Mouse (Mus musculus): ENCODE data around the gene Rap1gds1. TPM values are rescaled to one million over a fixed set of nuclear protein-coding genes. Genes with fewer than 3 reads are reported as not detected.

Gene Rap1gds1
- polyA plus RNA-seq, 1 experiment from 2014 or later = 14.8 TPM

DNA sequence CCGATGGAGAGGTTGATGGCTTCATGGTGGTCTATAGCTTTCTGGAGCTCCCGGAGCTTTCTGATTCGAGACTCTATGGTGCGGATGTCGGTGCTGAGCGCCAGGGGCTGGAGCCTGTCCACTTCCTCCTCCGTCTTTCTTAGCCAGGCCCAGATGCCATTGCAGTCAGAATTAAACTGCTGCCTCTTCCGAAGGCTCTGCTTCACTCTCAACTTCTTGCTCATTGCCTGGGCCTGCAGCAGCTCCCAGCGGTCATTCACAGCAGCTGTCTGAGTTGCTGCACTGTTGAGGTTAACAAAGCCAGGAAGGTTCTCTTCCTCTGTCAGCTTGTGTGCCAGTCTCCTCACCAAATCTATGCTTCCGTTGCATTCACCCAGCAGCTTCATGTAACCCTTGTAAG, 137.8 kb downstream of the Rap1gds1 start:
- WGBS (ENCODE audit: insufficient replicate concordance) = 78% methylated on average over 10 of the region's 10 CpGs
- no peaks in the 10 kb centered on the region; the same call in 1 of the 2 replicates for H3K36me3 ChIP-seq (ENCODE audit: control insufficient read depth, insufficient read depth)
- no peaks in the 10 kb centered on the region for H3K9me3 ChIP-seq (replicated peaks; ENCODE audit: control insufficient read depth, low read length)
- H3K4me3 ChIP-seq (ENCODE audit: low read depth, low read length) = no peak overlapping the region
- no peaks in the 10 kb centered on the region for H3K27me3 ChIP-seq (ENCODE audit: control insufficient read depth, insufficient read depth, low read depth, low read length)
- no peak overlapping the region for H3K4me2 ChIP-seq (ENCODE audit: low read depth, low read length)
- no peaks in the 10 kb centered on the region for H3K4me1 ChIP-seq (ENCODE audit: control insufficient read depth, low read depth, low read length)
- H3K27ac ChIP-seq (ENCODE audit: low read length) = no peak overlapping the region
- no peak for ATAC-seq (ENCODE audit: low read depth)
- no peak overlapping the region for H3K9ac ChIP-seq (ENCODE audit: low read depth, low read length)

DNA sequence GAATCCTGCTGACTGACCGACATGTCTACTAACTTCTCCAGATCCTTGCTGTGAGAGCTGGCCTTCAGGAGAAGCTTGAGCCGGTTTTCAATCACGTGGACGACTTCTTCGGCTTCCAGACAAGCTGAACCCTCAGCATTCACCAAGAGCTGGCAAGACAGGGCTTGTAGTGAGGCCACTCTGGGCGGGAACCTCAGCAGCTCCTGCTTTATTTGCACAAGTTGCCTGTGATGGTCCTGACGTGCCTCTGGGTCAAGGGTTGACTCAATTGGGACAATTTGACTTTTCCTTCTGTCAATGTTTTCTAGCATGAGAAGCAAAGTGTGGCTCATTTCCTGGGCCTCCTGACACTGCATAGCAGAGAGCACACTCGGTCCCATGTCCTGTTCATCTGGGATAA, 138.2 kb downstream of the Rap1gds1 start:
- H3K9me3 ChIP-seq (replicated peaks; ENCODE audit: control insufficient read depth, low read length) = no peaks in the 10 kb centered on the region
- peak; percentile 51 for ATAC-seq (ENCODE audit: low read depth)
- H3K27me3 ChIP-seq (ENCODE audit: control insufficient read depth, insufficient read depth, low read depth, low read length) = no peaks in the 10 kb centered on the region
- H3K4me2 ChIP-seq (ENCODE audit: low read depth, low read length) = no peak overlapping the region
- no peaks in the 10 kb centered on the region; the same call in 1 of the 2 replicates for H3K36me3 ChIP-seq (ENCODE audit: control insufficient read depth, insufficient read depth)
- no peak overlapping the region for H3K4me3 ChIP-seq (ENCODE audit: low read depth, low read length)
- no peak overlapping the region for H3K9ac ChIP-seq (ENCODE audit: low read depth, low read length)
- no peak overlapping the region for H3K27ac ChIP-seq (ENCODE audit: low read length)
- H3K4me1 ChIP-seq (ENCODE audit: control insufficient read depth, low read depth, low read length) = no peaks in the 10 kb centered on the region
- WGBS (ENCODE audit: insufficient replicate concordance) = 71% methylated on average over 8 of the region's 8 CpGs

DNA sequence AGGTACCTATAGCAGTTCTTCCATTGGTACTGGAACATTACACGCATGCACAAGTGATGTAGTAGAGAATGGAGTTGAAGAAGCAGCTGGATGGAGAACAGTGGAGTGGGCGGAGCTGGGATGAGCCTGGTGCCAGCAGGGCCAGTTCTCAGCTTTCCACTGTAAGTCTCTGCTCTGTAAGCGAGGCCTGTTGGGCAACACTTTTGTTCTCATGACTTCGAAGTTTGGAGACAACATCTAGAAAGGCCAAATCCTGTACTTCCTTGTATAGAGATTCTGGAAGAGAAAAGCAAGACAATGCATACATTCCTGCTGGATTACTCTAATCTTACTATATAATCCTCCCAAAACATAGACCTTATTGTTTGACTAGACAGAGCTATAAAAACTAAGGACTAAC, 147.6 kb downstream of the Rap1gds1 start:
- Histone ChIP-seq H3K9me3 (replicated peaks; ENCODE audit: control insufficient read depth, low read length) (no peaks in the 10 kb centered on the region), H3K4me1 (ENCODE audit: control insufficient read depth, low read depth, low read length) (no peaks in the 10 kb centered on the region), H3K36me3 (ENCODE audit: control insufficient read depth, insufficient read depth) (peaks cover 3% of the 10 kb centered on the region; the same call in 1 of the 2 replicates), H3K27me3 (ENCODE audit: control insufficient read depth, insufficient read depth, low read depth, low read length) (no peaks in the 10 kb centered on the region), H3K27ac (ENCODE audit: low read length) (no peak overlapping the region), H3K4me3 (ENCODE audit: low read depth, low read length) (no peak overlapping the region), H3K4me2 (ENCODE audit: low read depth, low read length) (no peak overlapping the region), H3K9ac (ENCODE audit: low read depth, low read length) (no peak overlapping the region)
- ATAC-seq (ENCODE audit: low read depth) = no peak
- 77% methylated on average over 4 of the region's 4 CpGs for WGBS (ENCODE audit: insufficient replicate concordance)

DNA sequence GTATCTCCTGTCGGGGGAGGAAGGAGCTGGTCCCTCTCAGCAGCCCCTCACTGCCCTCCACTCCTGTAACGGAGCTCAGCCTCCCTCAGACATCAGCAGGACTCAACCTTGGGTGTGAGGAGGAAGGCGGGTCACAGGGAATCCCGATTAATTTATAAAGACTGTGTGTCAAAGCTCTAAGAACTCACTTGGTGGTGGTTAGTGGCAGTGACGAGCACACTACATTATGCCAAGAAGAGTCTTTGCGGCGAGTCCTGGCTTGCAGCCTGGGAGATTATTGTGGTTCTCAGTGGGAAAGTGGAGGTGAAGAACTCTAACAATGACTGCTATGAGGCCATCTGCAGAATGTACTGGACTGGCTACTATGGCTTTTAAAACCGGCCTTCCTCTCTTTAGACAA, 148.8 kb downstream of the Rap1gds1 start:
- no peaks in the 10 kb centered on the region for H3K4me1 ChIP-seq (ENCODE audit: control insufficient read depth, low read depth, low read length)
- ATAC-seq (ENCODE audit: low read depth) = no peak
- no peaks in the 10 kb centered on the region for H3K9me3 ChIP-seq (replicated peaks; ENCODE audit: control insufficient read depth, low read length)
- H3K27ac ChIP-seq (ENCODE audit: low read length) = no peak overlapping the region
- H3K4me2 ChIP-seq (ENCODE audit: low read depth, low read length) = no peak overlapping the region
- WGBS (ENCODE audit: insufficient replicate concordance) = 79% methylated on average over 8 of the region's 8 CpGs
- no peak overlapping the region for H3K4me3 ChIP-seq (ENCODE audit: low read depth, low read length)
- H3K36me3 ChIP-seq (ENCODE audit: control insufficient read depth, insufficient read depth) = peaks cover 3% of the 10 kb centered on the region; the same call in 1 of the 2 replicates
- H3K27me3 ChIP-seq (ENCODE audit: control insufficient read depth, insufficient read depth, low read depth, low read length) = no peaks in the 10 kb centered on the region
- H3K9ac ChIP-seq (ENCODE audit: low read depth, low read length) = no peak overlapping the region

DNA sequence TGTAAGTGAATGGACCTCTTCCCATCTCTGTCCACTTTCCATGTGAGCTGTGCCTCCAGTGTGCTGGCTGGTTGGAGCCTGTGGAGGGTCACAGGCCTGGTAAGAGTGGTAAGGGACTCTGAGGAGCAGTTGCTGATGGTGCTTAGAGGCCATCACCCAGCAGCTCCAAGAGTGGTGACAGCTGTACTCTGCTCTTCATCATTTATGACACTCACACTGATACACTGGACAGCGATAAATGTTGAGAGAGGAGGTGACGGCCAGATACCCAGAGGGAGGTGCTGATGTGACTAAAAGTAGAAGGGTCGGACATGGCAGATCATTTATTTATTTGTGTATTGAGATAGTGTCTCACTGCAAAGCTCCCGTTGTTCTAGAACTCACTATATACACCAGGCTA, 156.8 kb downstream of the Rap1gds1 start:
- ATAC-seq (ENCODE audit: low read depth) = no peak
- Histone ChIP-seq H3K27me3 (ENCODE audit: control insufficient read depth, insufficient read depth, low read depth, low read length) (no peaks in the 10 kb centered on the region), H3K4me2 (ENCODE audit: low read depth, low read length) (no peak overlapping the region), H3K36me3 (ENCODE audit: control insufficient read depth, insufficient read depth) (no peaks in the 10 kb centered on the region), H3K4me1 (ENCODE audit: control insufficient read depth, low read depth, low read length) (no peaks in the 10 kb centered on the region; the same call in 1 of the 2 replicates), H3K9me3 (replicated peaks; ENCODE audit: control insufficient read depth, low read length) (no peaks in the 10 kb centered on the region), H3K9ac (ENCODE audit: low read depth, low read length) (no peak overlapping the region), H3K27ac (ENCODE audit: low read length) (no peak overlapping the region), H3K4me3 (ENCODE audit: low read depth, low read length) (no peak overlapping the region)
- 69% methylated on average over 4 of the region's 4 CpGs for WGBS (ENCODE audit: insufficient replicate concordance)

DNA sequence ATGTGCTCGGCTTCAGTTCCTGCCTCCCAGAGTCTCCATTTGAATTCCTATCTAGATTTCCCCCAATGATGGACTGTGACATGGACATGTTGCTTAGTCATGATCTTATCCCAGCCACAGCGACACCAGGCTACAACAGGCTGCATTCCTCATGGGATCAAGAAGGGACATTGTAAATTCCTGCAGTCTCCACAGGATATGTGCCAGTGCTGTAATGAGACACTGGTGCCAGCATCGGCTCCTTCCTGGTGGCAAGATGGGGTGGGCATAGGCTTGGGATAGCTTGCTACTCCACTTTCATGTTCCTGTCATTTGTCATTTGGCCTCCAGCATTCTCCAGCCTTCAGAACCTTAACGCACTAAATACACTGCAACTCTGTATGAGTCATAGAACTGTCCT, 158.0 kb downstream of the Rap1gds1 start:
- ATAC-seq (ENCODE audit: low read depth) = no peak
- no peaks in the 10 kb centered on the region for H3K9me3 ChIP-seq (replicated peaks; ENCODE audit: control insufficient read depth, low read length)
- 60% methylated on average over 4 of the region's 4 CpGs for WGBS (ENCODE audit: insufficient replicate concordance)
- no peaks in the 10 kb centered on the region for H3K27me3 ChIP-seq (ENCODE audit: control insufficient read depth, insufficient read depth, low read depth, low read length)
- no peak overlapping the region for H3K9ac ChIP-seq (ENCODE audit: low read depth, low read length)
- H3K27ac ChIP-seq (ENCODE audit: low read length) = no peak overlapping the region
- no peaks in the 10 kb centered on the region for H3K36me3 ChIP-seq (ENCODE audit: control insufficient read depth, insufficient read depth)
- H3K4me1 ChIP-seq (ENCODE audit: control insufficient read depth, low read depth, low read length) = no peaks in the 10 kb centered on the region; the same call in 1 of the 2 replicates
- H3K4me3 ChIP-seq (ENCODE audit: low read depth, low read length) = no peak overlapping the region
- no peak overlapping the region for H3K4me2 ChIP-seq (ENCODE audit: low read depth, low read length)

DNA sequence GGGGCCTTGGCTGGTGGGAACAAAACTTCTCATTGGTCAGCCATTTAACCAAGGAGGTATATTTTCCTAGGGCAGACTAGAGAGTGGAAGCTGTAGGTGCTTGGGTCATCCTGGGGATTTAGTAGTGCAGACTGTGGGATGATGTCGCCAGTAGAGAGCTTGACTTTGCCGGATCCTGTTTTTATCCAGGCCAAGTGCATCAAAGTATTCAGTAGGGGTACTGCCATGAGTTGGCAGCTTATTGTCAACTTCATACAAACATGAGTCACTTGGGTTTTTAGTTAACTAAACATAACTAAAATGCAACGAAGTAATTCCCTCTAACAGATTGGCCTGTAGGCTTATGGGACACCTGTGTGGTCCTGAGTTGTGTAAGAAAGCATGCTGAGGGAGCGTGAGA, 158.4 kb downstream of the Rap1gds1 start:
- Histone ChIP-seq H3K9ac (ENCODE audit: low read depth, low read length) (no peak overlapping the region), H3K36me3 (ENCODE audit: control insufficient read depth, insufficient read depth) (no peaks in the 10 kb centered on the region), H3K4me2 (ENCODE audit: low read depth, low read length) (no peak overlapping the region), H3K9me3 (replicated peaks; ENCODE audit: control insufficient read depth, low read length) (no peaks in the 10 kb centered on the region), H3K4me3 (ENCODE audit: low read depth, low read length) (no peak overlapping the region), H3K4me1 (ENCODE audit: control insufficient read depth, low read depth, low read length) (no peaks in the 10 kb centered on the region; the same call in 1 of the 2 replicates), H3K27me3 (ENCODE audit: control insufficient read depth, insufficient read depth, low read depth, low read length) (no peaks in the 10 kb centered on the region), H3K27ac (ENCODE audit: low read length) (no peak overlapping the region)
- 61% methylated on average over 4 of the region's 4 CpGs for WGBS (ENCODE audit: insufficient replicate concordance)
- ATAC-seq (ENCODE audit: low read depth) = no peak

DNA sequence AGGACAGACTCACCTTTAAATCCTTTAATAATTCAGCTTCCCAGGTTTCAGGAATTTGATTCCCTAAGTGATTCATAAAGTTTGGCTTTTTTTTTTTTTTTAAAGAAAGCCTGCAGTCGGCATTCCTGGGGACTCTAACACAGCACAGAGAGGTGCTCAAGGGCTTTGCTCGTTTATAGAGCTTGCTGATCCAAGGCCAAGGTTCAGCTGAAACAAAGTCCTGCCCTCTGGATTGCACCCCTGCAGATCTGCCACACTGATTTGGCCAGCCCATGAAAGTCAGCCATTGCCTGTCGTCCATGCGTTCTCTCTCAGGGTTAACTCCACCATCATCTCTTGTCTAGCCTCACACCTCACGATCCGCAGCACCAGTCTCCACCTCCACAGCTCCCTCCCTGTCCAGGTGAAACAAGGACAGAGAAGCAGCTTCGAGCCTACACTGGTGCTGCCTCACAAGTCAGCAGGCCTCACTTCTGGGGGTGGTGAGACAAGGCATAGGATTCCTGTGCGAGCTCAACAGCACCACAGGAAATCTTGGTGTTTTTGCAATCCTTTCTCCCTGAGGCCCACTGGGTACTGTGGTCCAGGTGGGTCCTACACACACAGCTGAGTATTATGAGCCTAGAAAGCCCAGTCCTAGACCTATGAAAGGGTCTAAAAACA, 160.2 kb downstream of the Rap1gds1 start:
- no peaks in the 10 kb centered on the region; the same call in 1 of the 2 replicates for H3K4me1 ChIP-seq (ENCODE audit: control insufficient read depth, low read depth, low read length)
- ATAC-seq (ENCODE audit: low read depth) = no peak
- WGBS (ENCODE audit: insufficient replicate concordance) = 43% methylated on average over 8 of the region's 8 CpGs
- H3K9me3 ChIP-seq (replicated peaks; ENCODE audit: control insufficient read depth, low read length) = no peaks in the 10 kb centered on the region
- no peak overlapping the region for H3K4me2 ChIP-seq (ENCODE audit: low read depth, low read length)
- no peaks in the 10 kb centered on the region for H3K27me3 ChIP-seq (ENCODE audit: control insufficient read depth, insufficient read depth, low read depth, low read length)
- H3K36me3 ChIP-seq (ENCODE audit: control insufficient read depth, insufficient read depth) = no peaks in the 10 kb centered on the region
- no peak overlapping the region for H3K4me3 ChIP-seq (ENCODE audit: low read depth, low read length)
- H3K9ac ChIP-seq (ENCODE audit: low read depth, low read length) = no peak overlapping the region
- no peak overlapping the region for H3K27ac ChIP-seq (ENCODE audit: low read length)

DNA sequence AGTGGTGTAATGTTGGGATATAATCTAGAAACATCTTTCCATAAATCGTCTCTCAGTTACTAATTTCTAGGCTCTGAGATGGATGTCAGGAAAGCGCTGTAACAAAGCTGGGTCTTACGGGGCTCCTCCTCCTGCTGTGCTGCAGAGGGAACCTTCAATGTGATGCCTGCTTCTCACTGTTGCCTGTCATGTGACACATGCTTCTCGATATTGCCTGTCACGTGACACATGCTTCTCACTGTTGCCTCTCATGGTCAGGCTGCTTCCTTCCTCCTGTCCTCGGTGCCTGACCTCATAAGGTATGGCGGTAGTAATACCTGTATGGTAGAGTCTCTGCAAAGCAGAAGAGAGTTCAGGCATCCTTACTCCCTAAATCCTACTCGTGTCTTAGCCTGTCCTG, 162.5 kb downstream of the Rap1gds1 start:
- no peaks in the 10 kb centered on the region; the same call in 1 of the 2 replicates for H3K4me1 ChIP-seq (ENCODE audit: control insufficient read depth, low read depth, low read length)
- 65% methylated on average over 8 of the region's 8 CpGs for WGBS (ENCODE audit: insufficient replicate concordance)
- no peak for ATAC-seq (ENCODE audit: low read depth)

More for the DNA sequence above, 162.5 kb downstream of the Rap1gds1 start:
- Histone ChIP-seq H3K4me3 (ENCODE audit: low read depth, low read length) (no peak overlapping the region), H3K9me3 (replicated peaks; ENCODE audit: control insufficient read depth, low read length) (no peaks in the 10 kb centered on the region), H3K27ac (ENCODE audit: low read length) (no peak overlapping the region), H3K9ac (ENCODE audit: low read depth, low read length) (no peak overlapping the region), H3K4me2 (ENCODE audit: low read depth, low read length) (no peak overlapping the region), H3K36me3 (ENCODE audit: control insufficient read depth, insufficient read depth) (no peaks in the 10 kb centered on the region), H3K27me3 (ENCODE audit: control insufficient read depth, insufficient read depth, low read depth, low read length) (no peaks in the 10 kb centered on the region)

Data from liver, embryonic 16.5 days (tissue).